In the genomic region with DNA sequence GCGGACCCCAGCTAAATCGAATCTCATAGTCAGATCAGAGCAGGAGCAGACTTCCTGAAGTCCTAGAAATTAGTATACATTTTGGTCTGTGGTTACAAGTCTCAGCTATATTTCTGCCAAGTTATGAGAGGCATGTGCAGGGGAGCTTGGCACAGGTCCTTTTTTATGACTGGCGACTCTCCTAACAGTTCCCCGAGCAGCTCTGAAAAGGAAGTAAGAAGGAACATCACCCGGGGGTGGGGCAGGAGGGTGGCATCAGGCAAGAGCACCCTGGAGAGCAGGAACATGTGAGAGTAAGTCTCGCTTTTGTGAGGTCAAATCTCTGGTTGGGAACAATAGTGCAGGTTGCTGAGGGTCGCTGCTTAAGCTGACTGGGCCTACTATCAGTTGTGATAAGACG, we compare ENCODE assay signal across 9 mouse cellular contexts. TPM values are rescaled to one million over a fixed set of nuclear protein-coding genes. Genes with fewer than 3 reads are reported as not detected.
DNase-seq lines count a peak whose midpoint lies in the region; ATAC-seq and TF ChIP-seq lines count a peak whose summit lies in the region.
"Had no signal": no experiment of that assay in that cellular context is flagged by ENCODE, and none has a peak within 500 bp of the region (broad histone marks: within the 10 kb centered on the region; RNA-seq: fewer than 3 reads in every experiment).

No protein-coding gene starts in this region.

- H3K4me3 ChIP-seq in heart, embryonic 12.5 days = no peak overlapping the region
- H3K4me3 ChIP-seq in embryonic facial prominence, embryonic 14.5 days (ENCODE audit: low read depth, low read length) = no peak overlapping the region
- H3K4me3 ChIP-seq in lung, embryonic 16.5 days (ENCODE audit: low read length) = no peak overlapping the region; the same call in 1 of the 2 replicates
- H3K4me3 ChIP-seq in gastrocnemius, adult 2 months = no peak overlapping the region

- H3K4me1 ChIP-seq in heart, embryonic 12.5 days (replicated peaks) = peaks cover 37% of the 10 kb centered on the region
- peaks cover 15% of the 10 kb centered on the region for H3K4me1 ChIP-seq in embryonic facial prominence, embryonic 14.5 days (ENCODE audit: control insufficient read depth, insufficient read depth, low read length)
- H3K4me1 ChIP-seq in lung, embryonic 16.5 days (replicated peaks; ENCODE audit: control insufficient read depth, insufficient read depth, low read length) = peaks cover 25% of the 10 kb centered on the region

- H3K4me2 ChIP-seq in heart, embryonic 12.5 days = peak overlapping the region; percentile 46
- H3K4me2 ChIP-seq in embryonic facial prominence, embryonic 14.5 days (ENCODE audit: low read depth, low read length) = peak overlapping the region; percentile 40
- peak overlapping the region; percentile 18 for H3K4me2 ChIP-seq in lung, embryonic 16.5 days (ENCODE audit: low read depth, low read length)

- WGBS in heart, embryonic 12.5 days = 35% methylated on average over 8 of the region's 8 CpGs
- 44% methylated on average over 8 of the region's 8 CpGs for WGBS in embryonic facial prominence, embryonic 14.5 days
- WGBS in lung, embryonic 16.5 days = 25% methylated on average over 8 of the region's 8 CpGs

- intact Hi-C loops in gastrocnemius, adult 2 months (cut with DNase I) = no loop called here

- H3K9me3 ChIP-seq in heart, embryonic 12.5 days (replicated peaks) = no peaks in the 10 kb centered on the region
- H3K9me3 ChIP-seq in embryonic facial prominence, embryonic 14.5 days (ENCODE audit: control insufficient read depth, low read length) = no peaks in the 10 kb centered on the region
- no peaks in the 10 kb centered on the region for H3K9me3 ChIP-seq in lung, embryonic 16.5 days (ENCODE audit: control insufficient read depth, low read length)

- no peaks in the 10 kb centered on the region for H3K27me3 ChIP-seq in heart, embryonic 12.5 days (replicated peaks)
- no peaks in the 10 kb centered on the region for H3K27me3 ChIP-seq in embryonic facial prominence, embryonic 14.5 days (replicated peaks; ENCODE audit: control insufficient read depth, insufficient read depth, low read length)
- H3K27me3 ChIP-seq in lung, embryonic 16.5 days (ENCODE audit: control insufficient read depth, insufficient read depth, low read depth, low read length) = no peaks in the 10 kb centered on the region

- no peak for TF ChIP-seq CTCF in gastrocnemius, adult 2 months (IDR thresholded peaks at IDR 0.05)

- no peak overlapping the region for H3K27ac ChIP-seq in heart, embryonic 12.5 days (ENCODE audit: poor library complexity, severe bottlenecking)
- H3K27ac ChIP-seq in embryonic facial prominence, embryonic 14.5 days (replicated peaks; ENCODE audit: low read depth, low read length) = no peak overlapping the region
- H3K27ac ChIP-seq in lung, embryonic 16.5 days (ENCODE audit: low read length) = no peak overlapping the region; the same call in 1 of the 2 replicates
- no peak overlapping the region for H3K27ac ChIP-seq in gastrocnemius, adult 2 months

- no peaks in the 10 kb centered on the region for H3K36me3 ChIP-seq in heart, embryonic 12.5 days
- no peaks in the 10 kb centered on the region for H3K36me3 ChIP-seq in embryonic facial prominence, embryonic 14.5 days (ENCODE audit: control insufficient read depth, insufficient read depth, low read length)
- no peaks in the 10 kb centered on the region for H3K36me3 ChIP-seq in lung, embryonic 16.5 days (ENCODE audit: control insufficient read depth, insufficient read depth, low read length)

- DNase-seq in heart, adult 8-10 months (ENCODE audit: low spot score) = no peak
- peak; percentile 66 for DNase-seq in 3T3-L1 (ENCODE audit: low read depth, low spot score)
- peak; percentile 50 for DNase-seq in embryonic facial prominence, embryonic 14.5 days (ENCODE audit: low spot score)
- no peak for DNase-seq in gastrocnemius, adult 2 months
- no peak for DNase-seq in embryo, embryonic 11 days
- DNase-seq in thymus, postnatal 4 days = no peak
- DNase-seq: kidney, adult 9 months had no signal

- no peak for ATAC-seq in heart, embryonic 12.5 days (ENCODE audit: insufficient number of reproducible peaks, low FRiP score)
- no peak for ATAC-seq in embryonic facial prominence, embryonic 14.5 days (ENCODE audit: low read depth)
- ATAC-seq in lung, embryonic 16.5 days (ENCODE audit: low read depth) = no peak

- H3K9ac ChIP-seq in heart, embryonic 12.5 days = peak overlapping the region; percentile 44
- peak overlapping the region; percentile 5; the same call in 1 of the 2 replicates for H3K9ac ChIP-seq in embryonic facial prominence, embryonic 14.5 days (ENCODE audit: low read depth, low read length)
- H3K9ac ChIP-seq in lung, embryonic 16.5 days (ENCODE audit: low read length) = 0 out of 2 replicates have a peak overlapping the region, but pooled peaks have one; percentile 5

RNA-seq across cellular contexts. Expression of gene Ppp2r1b, which starts 5.6 kb away (rescaled TPM):
- 61.1 and 62.1 TPM in 2 replicates for polyA plus RNA-seq in heart, embryonic 12.5 days (2016; fragmentation: Nextera tagmentation; extraction: Ambion mirVana)
- 10 to 100 TPM in 2 of 4 experiments, 1 to 10 TPM in 2; 6.5 to 11.8 (median 9.8) TPM for total RNA-seq in heart, adult 8-10 months (2022)
- 55.7 and 60.0 TPM in 2 replicates for polyA plus RNA-seq in embryonic facial prominence, embryonic 14.5 days (2014; fragmentation: Nextera tagmentation; extraction: Ambion mirVana)
- polyA plus RNA-seq in lung, embryonic 16.5 days (2015; fragmentation: Nextera tagmentation; extraction: Ambion mirVana) = 58.9 and 60.3 TPM in 2 replicates
- 1 to 10 TPM; 5.9 to 7.6 TPM for total RNA-seq in gastrocnemius, adult 2 months (2021)

Comparison
In these comparisons a context has a peak if more than half of its experiments do, and no peak if none do; other contexts are left out.
1. DNase-seq: peak in 3T3-L1 (single experiment) and embryonic facial prominence, embryonic 14.5 days (single experiment); none in heart, adult 8-10 months (single experiment), gastrocnemius, adult 2 months (single experiment), embryo, embryonic 11 days (single experiment) and thymus, postnatal 4 days (single experiment).
2. Peak in every context shown above with its lines, with median percentiles within 50 percentile points of each other: H3K4me2 ChIP-seq and H3K9ac ChIP-seq.